Mouse (Mus musculus): ENCODE measurements around the gene Glod4. TPM values are rescaled to one million over a fixed set of nuclear protein-coding genes. Genes with fewer than 3 reads are reported as not detected.

Glod4 gene
- polyA plus RNA-seq, 1 experiment: 2.9 TPM

- no peak for TF ChIP-seq GATA1 (IDR thresholded peaks at IDR 0.05; ENCODE audit: low read length)
Observed at GRCm38 (mm10) chr11:76236136-76236535, 7.4 kb downstream of the Glod4 start.

- no peak for TF ChIP-seq GATA1 (IDR thresholded peaks at IDR 0.05; ENCODE audit: low read length)
Observed at GRCm38 (mm10) chr11:76225051-76225450, 18.5 kb downstream of the Glod4 start.

GRCm38 (mm10) chr11:76224631-76225030 is 18.9 kb downstream of the Glod4 start:
- TF ChIP-seq GATA1 (IDR thresholded peaks at IDR 0.05; ENCODE audit: low read length): no peak

GRCm38 (mm10) chr11:76217390-76217800 is 26.1 kb downstream of the Glod4 start, which contains the start of the genes Dbil5 and Gemin4:
Gene Dbil5, plus strand, starts transcription at chr11:76217608.
Gene Gemin4, minus strand, starts transcription at chr11:76217664.
- TF ChIP-seq GATA1 (IDR thresholded peaks at IDR 0.05; ENCODE audit: low read length): no peak

GRCm38 (mm10) chr11:76216681-76217389 is 26.7 kb downstream of the Glod4 start:
- no peak for TF ChIP-seq GATA1 (IDR thresholded peaks at IDR 0.05; ENCODE audit: low read length)

- TF ChIP-seq GATA1 (IDR thresholded peaks at IDR 0.05; ENCODE audit: low read length): no peak
Observed at GRCm38 (mm10) chr11:76216049-76216540, 27.4 kb downstream of the Glod4 start.

GRCm38 (mm10) chr11:76215011-76215410 is 28.5 kb downstream of the Glod4 start:
- no peak for TF ChIP-seq GATA1 (IDR thresholded peaks at IDR 0.05; ENCODE audit: low read length)

- no peak for TF ChIP-seq GATA1 (IDR thresholded peaks at IDR 0.05; ENCODE audit: low read length)
Observed at GRCm38 (mm10) chr11:76213841-76214240, 29.7 kb downstream of the Glod4 start.

- TF ChIP-seq GATA1 (IDR thresholded peaks at IDR 0.05; ENCODE audit: low read length): no peak
Observed at GRCm38 (mm10) chr11:76210228-76210985, 33.1 kb downstream of the Glod4 start.

- no peak for TF ChIP-seq GATA1 (IDR thresholded peaks at IDR 0.05; ENCODE audit: low read length)
Observed at GRCm38 (mm10) chr11:76206793-76207192, 36.7 kb downstream of the Glod4 start.

- TF ChIP-seq GATA1 (IDR thresholded peaks at IDR 0.05; ENCODE audit: low read length): no peak
Observed at GRCm38 (mm10) chr11:76201761-76202674, 41.5 kb downstream of the Glod4 start.

GRCm38 (mm10) chr11:76196977-76197469 is 46.5 kb downstream of the Glod4 start:
- TF ChIP-seq GATA1 (IDR thresholded peaks at IDR 0.05; ENCODE audit: low read length): no peak

GRCm38 (mm10) chr11:76196275-76196976 is 47.1 kb downstream of the Glod4 start:
- no peak for TF ChIP-seq GATA1 (IDR thresholded peaks at IDR 0.05; ENCODE audit: low read length)

GRCm38 (mm10) chr11:76186908-76187307 is 56.6 kb downstream of the Glod4 start:
- no peak for TF ChIP-seq GATA1 (IDR thresholded peaks at IDR 0.05; ENCODE audit: low read length)

GRCm38 (mm10) chr11:76183745-76184144 is 59.8 kb downstream of the Glod4 start:
- no peak for TF ChIP-seq GATA1 (IDR thresholded peaks at IDR 0.05; ENCODE audit: low read length)
